Mouse (Mus musculus) heart, embryonic 12.5 days (tissue): ENCODE data around the gene AW549877. TPM values are rescaled to one million over a fixed set of nuclear protein-coding genes. Genes with fewer than 3 reads are reported as not detected.
A peak's percentile ranks its signal among the peaks of the same experiment; 100 is the strongest.

ENCODE experiments used
- ATAC-seq: fragments of 200-750 bp; cut with Nextera tagmentation; 2 replicates; pipeline ENCODE4 v1.8.0; 2017; ENCODE audit warnings: moderate TSS enrichment, moderate library complexity; ENCODE audit not compliant: insufficient number of reproducible peaks, low FRiP score
- H3K27ac ChIP-seq: fragments of 300-500 bp; sonication (generic); 2 replicates; pipeline ENCODE4 v1.5.1; 2016; ENCODE audit warnings: mild to moderate bottlenecking, moderate library complexity; ENCODE audit not compliant: poor library complexity, severe bottlenecking
- H3K27me3 ChIP-seq: fragments of 300-500 bp; sonication (generic); replicated peaks from 2 replicates; pipeline ENCODE4 v1.6.1; 2016; ENCODE audit warnings: mild to moderate bottlenecking, moderate library complexity
- H3K36me3 ChIP-seq: fragments of 300-500 bp; sonication (generic); 2 replicates; pipeline ENCODE4 v1.6.1; 2016; ENCODE audit warnings: mild to moderate bottlenecking, moderate library complexity
- H3K4me1 ChIP-seq: fragments of 300-500 bp; sonication (generic); replicated peaks from 2 replicates; pipeline ENCODE4 v1.6.1; 2016; ENCODE audit warnings: mild to moderate bottlenecking
- H3K4me2 ChIP-seq: fragments of 300-500 bp; sonication (generic); 2 replicates; pipeline ENCODE4 v1.6.1; 2016; ENCODE audit warnings: mild to moderate bottlenecking, moderate library complexity
- H3K4me3 ChIP-seq: fragments of 300-500 bp; sonication (generic); 2 replicates; pipeline ENCODE4 v1.5.1; 2016; ENCODE audit warnings: mild to moderate bottlenecking
- H3K9ac ChIP-seq: fragments of 300-500 bp; sonication (generic); 2 replicates; pipeline ENCODE4 v1.6.1; 2016; ENCODE audit warnings: mild to moderate bottlenecking, moderate library complexity
- H3K9me3 ChIP-seq: fragments of 300-500 bp; sonication (generic); replicated peaks from 2 replicates; pipeline ENCODE4 v1.6.1; 2016; ENCODE audit warnings: mild to moderate bottlenecking, moderate library complexity
- WGBS: fragments of 180-500 bp; shearing (Covaris S2); methylation state at CpG from one replicate; pipeline ENCODE4 v1.1.7; 2016; 5-methylcytosine and 5-hydroxymethylcytosine counted together
- polyA plus RNA-seq: library from polyadenylated mRNA; unstranded; fragments of >200 nt; fragmentation: Nextera tagmentation; extraction: Ambion mirVana; gene quantifications from 2 replicates; pipeline ENCODE4 v1.2.1, GENCODE M21; 2016

AW549877 gene
- 38.4 and 40.9 TPM in 2 replicates for polyA plus RNA-seq

GRCm38 (mm10) chr15:3995448-3996266 is at the start of gene AW549877:
TSS of gene AW549877 (minus strand) at chr15:3995744.
- no peaks in the 10 kb centered on the region for H3K27me3 ChIP-seq
- peak within 1 kb of the TSS; percentile 74 for H3K4me2 ChIP-seq
- H3K9ac ChIP-seq, result peak within 1 kb of the TSS; percentile 88
- peaks cover 13% of the 10 kb centered on the region for H3K36me3 ChIP-seq
- no peaks in the 10 kb centered on the region for H3K9me3 ChIP-seq
- ATAC-seq, result peak; percentile 99
- under 1% methylated on average over 61 of the region's 61 CpGs for WGBS
- peaks cover 9% of the 10 kb centered on the region; the same call in 1 of the 2 replicates for H3K4me1 ChIP-seq
- H3K27ac ChIP-seq, result peak within 1 kb of the TSS; percentile 95
- H3K4me3 ChIP-seq, result peak within 1 kb of the TSS; percentile 76

DNA sequence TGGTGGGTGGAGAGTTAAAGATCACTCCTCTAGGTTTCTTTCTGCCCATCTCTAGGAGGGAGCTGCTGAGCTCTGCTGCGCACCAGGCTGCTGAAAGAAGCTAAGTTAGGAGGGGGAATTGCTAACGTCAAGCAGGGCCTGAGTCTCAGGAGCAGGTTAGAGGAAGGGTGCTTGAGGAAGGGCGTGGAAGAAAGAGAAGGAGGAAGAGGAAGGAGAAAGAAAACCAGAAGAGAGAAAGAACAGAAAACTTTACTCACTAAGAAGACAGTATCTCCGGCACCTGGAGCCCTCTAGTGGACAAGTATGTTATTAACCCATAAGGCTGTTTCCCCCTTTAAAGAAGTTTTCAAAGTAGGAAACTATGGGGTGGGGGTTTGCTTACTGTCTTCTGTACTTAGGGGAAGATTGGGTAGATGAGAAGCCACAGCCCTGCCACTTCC is 47.5 kb upstream of the AW549877 start:
- no peak for ATAC-seq
- H3K4me3 ChIP-seq, result no peak overlapping the region
- no peak overlapping the region for H3K9ac ChIP-seq
- H3K4me2 ChIP-seq, result peak overlapping the region; percentile 20; the same call in 1 of the 2 replicates
- WGBS, result 22% methylated on average over 4 of the region's 4 CpGs
- H3K27me3 ChIP-seq, result no peaks in the 10 kb centered on the region
- H3K36me3 ChIP-seq, result peaks cover 43% of the 10 kb centered on the region
- no peaks in the 10 kb centered on the region for H3K9me3 ChIP-seq
- no peak overlapping the region for H3K27ac ChIP-seq
- no peaks in the 10 kb centered on the region for H3K4me1 ChIP-seq

DNA sequence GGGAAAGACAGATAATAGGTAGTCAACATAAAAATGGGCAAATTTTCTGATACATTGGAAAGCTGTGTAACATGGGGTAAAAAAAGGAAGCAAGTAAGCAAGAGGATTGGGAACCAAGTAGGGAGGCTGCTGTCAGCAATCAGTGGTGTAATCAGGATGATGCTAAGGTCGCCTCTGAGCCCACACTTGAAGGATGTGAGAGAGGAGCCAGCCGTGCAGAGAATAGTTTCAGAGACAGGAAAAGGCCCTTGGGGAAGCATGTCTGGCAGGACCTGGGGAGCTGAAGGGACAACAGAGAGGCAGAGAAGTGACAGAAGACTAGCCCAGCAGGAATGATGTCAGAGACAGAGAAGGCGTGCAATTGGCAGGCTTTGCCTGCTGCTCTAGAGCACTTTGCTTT is 46.9 kb upstream of the AW549877 start:
- WGBS, result 44% methylated on average over 3 of the region's 3 CpGs

GRCm38 (mm10) chr15:4033168-4034004 is 37.8 kb upstream of the AW549877 start:
- H3K4me1 ChIP-seq, result peaks cover 36% of the 10 kb centered on the region
- H3K4me3 ChIP-seq, result no peak overlapping the region
- no peaks in the 10 kb centered on the region for H3K27me3 ChIP-seq
- H3K9ac ChIP-seq, result no peak overlapping the region
- peak overlapping the region; percentile 54; the same call in 1 of the 2 replicates for H3K27ac ChIP-seq
- no peak for ATAC-seq
- peaks cover 27% of the 10 kb centered on the region for H3K36me3 ChIP-seq
- WGBS, result 54% methylated on average over 3 of the region's 3 CpGs
- H3K4me2 ChIP-seq, result no peak overlapping the region
- H3K9me3 ChIP-seq, result no peaks in the 10 kb centered on the region

More for the DNA sequence above, 46.9 kb upstream of the AW549877 start:
- Histone ChIP-seq H3K27me3 (no peaks in the 10 kb centered on the region), H3K4me1 (no peaks in the 10 kb centered on the region), H3K36me3 (peaks cover 44% of the 10 kb centered on the region), H3K4me2 (no peak overlapping the region), H3K27ac (no peak overlapping the region), H3K9me3 (no peaks in the 10 kb centered on the region), H3K4me3 (no peak overlapping the region), H3K9ac (no peak overlapping the region)
- no peak for ATAC-seq

DNA sequence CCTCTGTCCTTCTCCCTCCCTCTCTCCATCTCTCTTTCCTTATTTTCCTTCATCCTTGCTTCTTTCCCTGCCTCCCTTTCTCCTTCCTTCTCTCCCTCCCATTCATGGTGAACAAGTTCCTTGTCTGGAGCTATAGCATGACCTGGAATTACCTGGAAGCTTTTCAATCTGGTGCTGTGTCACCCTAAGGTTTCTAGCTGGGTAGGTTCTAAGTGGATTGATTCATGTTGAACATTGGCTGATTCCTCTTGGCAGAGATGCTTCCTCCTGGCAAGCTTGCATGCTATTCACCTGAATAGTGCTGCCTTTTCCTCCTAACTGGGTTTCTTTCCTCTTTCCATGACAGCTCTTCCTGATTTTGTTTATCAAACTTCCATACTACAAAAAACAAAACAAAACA is 33.4 kb upstream of the AW549877 start:
- H3K4me2 ChIP-seq, result no peak overlapping the region
- H3K9me3 ChIP-seq, result no peaks in the 10 kb centered on the region

GRCm38 (mm10) chr15:4028411-4028700 is 32.8 kb upstream of the AW549877 start:
- Histone ChIP-seq H3K4me1 (peaks cover 43% of the 10 kb centered on the region), H3K4me3 (0 out of 2 replicates have a peak overlapping the region, but pooled peaks have one; percentile 90), H3K9ac (no peak overlapping the region), H3K9me3 (no peaks in the 10 kb centered on the region), H3K27me3 (no peaks in the 10 kb centered on the region), H3K4me2 (peak overlapping the region; percentile 72), H3K36me3 (no peaks in the 10 kb centered on the region), H3K27ac (peak overlapping the region; percentile 99; the same call in 1 of the 2 replicates)
- no peak for ATAC-seq
- WGBS, result 80% methylated on average over 6 of the region's 6 CpGs

More for the DNA sequence above, 33.4 kb upstream of the AW549877 start:
- Histone ChIP-seq H3K4me1 (peaks cover 48% of the 10 kb centered on the region), H3K27me3 (no peaks in the 10 kb centered on the region), H3K36me3 (no peaks in the 10 kb centered on the region), H3K27ac (0 out of 2 replicates have a peak overlapping the region, but pooled peaks have one; percentile 5), H3K9ac (no peak overlapping the region), H3K4me3 (no peak overlapping the region)
- ATAC-seq, result no peak

DNA sequence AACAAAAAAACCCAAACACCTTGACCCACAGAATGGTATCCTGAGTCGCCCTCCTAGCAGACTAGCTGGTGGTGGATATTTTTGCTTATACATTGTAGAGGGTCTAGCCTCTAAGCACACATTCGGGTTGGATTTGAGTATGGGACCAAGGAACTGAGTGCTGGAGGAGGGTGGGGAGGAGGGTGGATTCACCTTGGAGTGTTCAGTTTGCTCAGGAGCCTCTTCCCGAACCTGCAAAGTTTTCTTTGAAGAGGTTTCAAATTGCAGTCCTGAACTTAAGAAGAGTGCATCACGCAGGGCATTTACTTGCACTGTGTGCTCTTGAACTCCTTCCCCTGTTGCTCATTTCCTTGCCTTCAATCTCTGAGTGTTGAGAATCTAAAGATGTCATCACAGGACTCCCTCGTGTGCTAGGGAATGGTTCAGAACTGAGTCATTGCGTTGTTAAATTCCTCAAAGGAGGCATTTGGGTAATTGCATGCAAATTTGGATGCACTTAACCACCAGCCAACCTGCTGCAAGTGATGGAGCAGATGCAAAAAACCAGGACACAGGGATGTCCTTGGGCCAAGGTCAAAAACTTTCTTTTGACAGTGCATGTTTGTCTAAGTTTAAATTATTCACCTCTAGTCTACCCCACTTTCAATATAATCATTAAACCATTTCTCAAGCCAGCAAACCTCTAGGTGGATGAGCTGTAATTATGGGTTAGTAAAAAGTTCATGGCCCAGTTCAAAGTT is 32.3 kb upstream of the AW549877 start:
- H3K9me3 ChIP-seq, result no peaks in the 10 kb centered on the region
- H3K4me2 ChIP-seq, result peak overlapping the region; percentile 72
- peak overlapping the region; percentile 94 for H3K9ac ChIP-seq
- H3K36me3 ChIP-seq, result no peaks in the 10 kb centered on the region
- ATAC-seq, result no peak
- 5% methylated on average over 6 of the region's 6 CpGs for WGBS
- peak overlapping the region; percentile 99 for H3K27ac ChIP-seq
- H3K27me3 ChIP-seq, result no peaks in the 10 kb centered on the region
- peak overlapping the region; percentile 90 for H3K4me3 ChIP-seq
- H3K4me1 ChIP-seq, result peaks cover 38% of the 10 kb centered on the region

- peak overlapping the region; percentile 90 for H3K4me3 ChIP-seq
- H3K9ac ChIP-seq, result peak overlapping the region; percentile 94
- H3K36me3 ChIP-seq, result no peaks in the 10 kb centered on the region
- no peaks in the 10 kb centered on the region for H3K27me3 ChIP-seq
- peaks cover 29% of the 10 kb centered on the region for H3K4me1 ChIP-seq
- H3K9me3 ChIP-seq, result no peaks in the 10 kb centered on the region
- H3K27ac ChIP-seq, result peak overlapping the region; percentile 99
- ATAC-seq, result peak; percentile 84
- WGBS, result under 1% methylated on average over 65 of the region's 65 CpGs
- peak overlapping the region; percentile 72 for H3K4me2 ChIP-seq
Observed at GRCm38 (mm10) chr15:4026831-4027584, 31.5 kb upstream of the AW549877 start.

- peak within 1 kb of the TSS; percentile 99 for H3K27ac ChIP-seq
- H3K4me1 ChIP-seq, result peaks cover 22% of the 10 kb centered on the region
- peak within 1 kb of the TSS; percentile 72 for H3K4me2 ChIP-seq
- no peaks in the 10 kb centered on the region for H3K27me3 ChIP-seq
- peak within 1 kb of the TSS; percentile 90 for H3K4me3 ChIP-seq
- no peaks in the 10 kb centered on the region for H3K36me3 ChIP-seq
- ATAC-seq, result peak; percentile 90
- under 1% methylated on average over 45 of the region's 45 CpGs for WGBS
- H3K9me3 ChIP-seq, result no peaks in the 10 kb centered on the region
- peak within 1 kb of the TSS; percentile 94 for H3K9ac ChIP-seq
Observed at GRCm38 (mm10) chr15:4026231-4026773, 30.8 kb upstream of the AW549877 start, which contains the start of gene Oxct1. TSS of gene Oxct1 (plus strand) at chr15:4026383.

DNA sequence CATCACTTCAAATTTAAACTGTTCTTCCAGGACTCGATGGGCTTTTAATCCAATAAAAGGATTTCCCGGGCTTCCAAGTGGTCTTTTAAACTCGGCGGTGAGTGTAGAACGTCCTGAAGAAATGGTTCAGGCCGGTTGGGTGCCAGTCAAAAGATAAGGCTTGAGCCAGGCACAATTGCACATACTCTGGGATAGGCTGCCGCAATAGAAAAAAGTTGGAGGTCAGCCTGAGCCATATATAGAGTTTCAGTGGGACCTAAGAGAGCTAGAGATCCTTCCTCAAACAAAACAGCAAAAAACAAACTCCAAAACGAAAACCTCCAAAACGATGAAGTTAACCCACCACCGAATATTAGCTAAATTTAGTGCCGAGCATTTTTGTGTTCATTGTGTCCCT is 30.0 kb upstream of the AW549877 start:
- Histone ChIP-seq H3K27ac (peak overlapping the region; percentile 99), H3K4me3 (peak overlapping the region; percentile 90), H3K27me3 (no peaks in the 10 kb centered on the region), H3K4me1 (peaks cover 17% of the 10 kb centered on the region), H3K9ac (0 out of 2 replicates have a peak overlapping the region, but pooled peaks have one; percentile 94), H3K4me2 (peak overlapping the region; percentile 72), H3K9me3 (no peaks in the 10 kb centered on the region), H3K36me3 (no peaks in the 10 kb centered on the region)
- 46% methylated on average over 11 of the region's 11 CpGs for WGBS
- no peak for ATAC-seq
